Mouse (Mus musculus) liver, embryonic 16.5 days (tissue): ENCODE measurements around the gene Tbc1d20. TPM values are rescaled to one million over a fixed set of nuclear protein-coding genes. Genes with fewer than 3 reads are reported as not detected.
A peak's percentile ranks its signal among the peaks of the same experiment; 100 is the strongest.
"Not testable (repeated sequence)": the region's sequence is repeated elsewhere in the genome, so short reads cannot be mapped to it uniquely, and the experiment has no call there.

Experiments
- ATAC-seq: fragments of 200-750 bp; cut with Nextera tagmentation; 2 replicates; pipeline ENCODE4 v1.8.0; 2017; ENCODE audit warnings: low read depth, mild to moderate bottlenecking, moderate number of reproducible peaks, moderate library complexity
- H3K27ac ChIP-seq: fragments of 300-500 bp; sonication (generic); 2 replicates; pipeline ENCODE4 v1.5.1; 2014; ENCODE audit warnings: mild to moderate bottlenecking, low read length
- H3K27me3 ChIP-seq: fragments of 300-500 bp; sonication (generic); 2 replicates; pipeline ENCODE4 v1.6.1; 2014; ENCODE audit warnings: low read depth, low read length, mixed read lengths; ENCODE audit not compliant: control insufficient read depth, insufficient read depth
- H3K36me3 ChIP-seq: fragments of 300-500 bp; sonication (generic); 2 replicates; pipeline ENCODE4 v1.6.1; 2014; ENCODE audit warnings: mild to moderate bottlenecking; ENCODE audit not compliant: control insufficient read depth, insufficient read depth
- H3K4me1 ChIP-seq: fragments of 300-500 bp; sonication (generic); 2 replicates; pipeline ENCODE4 v1.6.1; 2014; ENCODE audit warnings: low read depth, low read length, mixed read lengths; ENCODE audit not compliant: control insufficient read depth
- H3K4me2 ChIP-seq: fragments of 300-500 bp; sonication (generic); 2 replicates; pipeline ENCODE4 v1.6.1; 2014; ENCODE audit warnings: low read depth, low read length, mixed read lengths
- H3K4me3 ChIP-seq: fragments of 300-500 bp; sonication (generic); 2 replicates; pipeline ENCODE4 v1.5.1; 2014; ENCODE audit warnings: low read depth, mild to moderate bottlenecking, low read length
- H3K9ac ChIP-seq: fragments of 300-500 bp; sonication (generic); 2 replicates; pipeline ENCODE4 v1.6.1; 2014; ENCODE audit warnings: low read depth, low read length
- H3K9me3 ChIP-seq: fragments of 300-500 bp; sonication (generic); replicated peaks from 2 replicates; pipeline ENCODE4 v1.6.1; 2016; ENCODE audit warnings: low read length; ENCODE audit not compliant: control insufficient read depth
- WGBS: fragments of 180-500 bp; shearing (Covaris S2); extraction: QIAGEN DNeasy Blood & Tissue Kit; methylation state at CpG from one replicate; pipeline ENCODE4 v1.1.7; 2014; ENCODE audit not compliant: insufficient replicate concordance; 5-methylcytosine and 5-hydroxymethylcytosine counted together
- polyA plus RNA-seq: library from polyadenylated mRNA; unstranded; fragments of >200 nt; fragmentation: Nextera tagmentation; extraction: Ambion mirVana; gene quantifications from 2 replicates; pipeline ENCODE4 v1.2.1, GENCODE M21; 2015

The Tbc1d20 gene
- 11.3 and 11.7 TPM in 2 replicates for polyA plus RNA-seq

DNA sequence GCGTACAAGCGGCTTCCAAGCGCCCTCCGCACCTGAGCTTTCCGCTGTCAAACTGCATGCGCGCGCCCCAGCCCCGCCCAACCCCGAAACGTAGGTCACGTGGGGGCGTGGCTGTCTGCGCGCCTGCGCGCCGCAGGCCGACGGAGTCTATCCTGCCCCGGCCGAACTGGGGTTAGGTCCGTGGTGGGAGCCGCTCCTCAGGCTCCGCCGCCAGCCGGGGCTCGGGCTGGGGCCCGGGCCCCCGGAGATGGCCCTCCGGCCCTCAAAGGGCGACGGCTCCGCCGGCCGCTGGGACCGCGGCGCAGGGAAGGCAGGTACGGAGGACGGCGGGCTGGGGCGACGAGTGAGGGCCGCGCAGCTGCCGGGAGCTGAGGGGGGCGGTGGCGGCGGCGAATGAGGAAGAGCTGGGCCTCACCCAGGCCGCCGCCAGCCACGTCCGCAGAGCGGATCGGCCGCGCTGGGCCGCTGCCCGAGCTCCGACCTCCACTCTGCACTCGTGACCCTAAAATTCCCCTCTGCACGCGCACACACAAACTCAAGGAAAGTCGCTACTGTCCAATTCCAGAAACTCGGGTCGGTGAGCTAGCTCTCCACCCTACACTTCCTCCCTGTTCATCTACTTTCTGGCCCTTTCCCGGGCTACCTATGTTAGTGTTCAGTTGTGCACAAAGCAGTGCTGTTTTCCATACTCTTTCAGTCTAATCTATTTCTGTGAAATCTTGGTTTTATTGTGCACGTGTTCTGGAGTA, at the start of gene Tbc1d20:
Tbc1d20 (plus strand) TSS at position 102 of the 749 bp plus-strand sequence.
- peaks cover 14% of the 10 kb centered on the region for H3K4me1 ChIP-seq
- under 1% methylated on average over 64 of the region's 70 CpGs for WGBS
- H3K27me3 ChIP-seq: no peaks in the 10 kb centered on the region
- no peaks in the 10 kb centered on the region for H3K9me3 ChIP-seq
- ATAC-seq: peak; percentile 98
- peak within 1 kb of the TSS; percentile 91 for H3K4me3 ChIP-seq
- H3K9ac ChIP-seq: peak within 1 kb of the TSS; percentile 94
- H3K4me2 ChIP-seq: peak within 1 kb of the TSS; percentile 88
- H3K36me3 ChIP-seq: no peaks in the 10 kb centered on the region
- peak within 1 kb of the TSS; percentile 88 for H3K27ac ChIP-seq

DNA sequence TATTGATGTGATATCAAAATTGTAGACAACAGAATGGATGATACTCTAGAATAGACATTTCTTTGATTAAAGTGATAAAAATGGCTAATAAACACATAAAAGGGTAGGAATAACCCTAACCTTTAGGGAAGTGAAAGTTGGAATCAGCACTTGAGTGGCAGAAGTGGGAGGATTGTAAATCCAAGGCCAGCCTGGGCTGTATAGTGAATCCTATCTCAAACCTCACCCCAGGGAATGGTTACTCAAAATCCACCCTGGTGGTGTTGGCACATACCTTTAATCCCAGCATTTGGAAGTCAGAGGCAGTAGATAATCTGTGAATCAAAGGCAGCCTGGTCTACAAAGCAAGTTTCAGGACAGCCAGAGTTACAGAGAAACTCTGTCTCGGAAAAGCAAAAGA, 46.4 kb upstream of the Tbc1d20 start:
- 87% methylated on average over 1 of the region's 1 CpGs for WGBS
- no peaks in the 10 kb centered on the region; the same call in 1 of the 2 replicates for H3K4me1 ChIP-seq
- no peak for ATAC-seq
- H3K36me3 ChIP-seq: peaks cover 6% of the 10 kb centered on the region
- no peak overlapping the region for H3K4me2 ChIP-seq
- no peak overlapping the region for H3K4me3 ChIP-seq
- no peaks in the 10 kb centered on the region for H3K27me3 ChIP-seq
- H3K9me3 ChIP-seq: no peaks in the 10 kb centered on the region
- no peak overlapping the region for H3K27ac ChIP-seq
- no peak overlapping the region for H3K9ac ChIP-seq

DNA sequence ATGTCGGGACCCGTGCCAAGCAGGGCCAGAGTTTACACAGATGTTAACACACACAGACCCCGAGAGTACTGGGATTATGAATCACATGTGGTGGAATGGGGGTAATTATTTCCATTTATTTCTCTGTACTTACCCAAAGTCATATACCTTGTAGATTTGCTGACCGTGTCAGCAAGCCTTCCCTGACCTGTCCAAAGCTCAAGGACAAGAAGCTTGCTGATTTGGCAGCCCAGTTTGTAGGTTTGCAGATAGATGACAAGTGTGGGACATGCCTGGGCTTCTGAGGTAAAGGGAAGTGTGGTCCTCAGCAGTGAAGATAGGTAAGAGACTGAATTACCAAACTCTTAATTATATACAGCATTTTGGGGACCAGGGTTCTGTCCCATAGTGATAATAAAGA, 43.1 kb upstream of the Tbc1d20 start:
- peaks cover 21% of the 10 kb centered on the region for H3K36me3 ChIP-seq
- H3K4me2 ChIP-seq: no peak overlapping the region
- H3K4me3 ChIP-seq: no peak overlapping the region
- ATAC-seq: no peak
- H3K4me1 ChIP-seq: no peaks in the 10 kb centered on the region; the same call in 1 of the 2 replicates
- H3K9me3 ChIP-seq: no peaks in the 10 kb centered on the region
- H3K9ac ChIP-seq: no peak overlapping the region
- no peaks in the 10 kb centered on the region for H3K27me3 ChIP-seq
- H3K27ac ChIP-seq: no peak overlapping the region
- 61% methylated on average over 2 of the region's 4 CpGs for WGBS

DNA sequence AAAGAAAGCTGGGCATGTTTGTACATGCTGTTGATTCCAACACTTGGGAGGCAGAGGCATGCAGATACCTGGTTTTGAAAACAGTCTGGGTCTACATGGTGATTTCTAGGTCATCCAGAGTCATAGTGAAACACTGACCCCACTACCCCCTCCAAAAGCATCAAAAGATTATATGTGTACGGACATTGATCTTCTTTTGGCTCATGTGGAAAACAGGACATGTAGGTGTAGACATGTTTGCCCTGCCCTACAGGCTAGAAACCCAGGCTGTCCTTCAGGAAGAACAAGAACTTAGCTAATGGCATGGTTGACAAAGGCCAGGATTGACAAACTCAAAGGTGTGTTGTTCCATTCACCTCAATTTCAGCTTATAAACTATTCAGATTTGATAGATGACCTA, 33.9 kb upstream of the Tbc1d20 start:
- ATAC-seq: no peak
- no peak overlapping the region for H3K4me3 ChIP-seq
- no peak overlapping the region for H3K4me2 ChIP-seq
- H3K9me3 ChIP-seq: no peaks in the 10 kb centered on the region
- H3K9ac ChIP-seq: no peak overlapping the region
- peaks cover 43% of the 10 kb centered on the region for H3K36me3 ChIP-seq
- 90% methylated on average over 1 of the region's 1 CpGs for WGBS
- H3K27ac ChIP-seq: no peak overlapping the region
- H3K4me1 ChIP-seq: no peaks in the 10 kb centered on the region
- H3K27me3 ChIP-seq: no peaks in the 10 kb centered on the region

DNA sequence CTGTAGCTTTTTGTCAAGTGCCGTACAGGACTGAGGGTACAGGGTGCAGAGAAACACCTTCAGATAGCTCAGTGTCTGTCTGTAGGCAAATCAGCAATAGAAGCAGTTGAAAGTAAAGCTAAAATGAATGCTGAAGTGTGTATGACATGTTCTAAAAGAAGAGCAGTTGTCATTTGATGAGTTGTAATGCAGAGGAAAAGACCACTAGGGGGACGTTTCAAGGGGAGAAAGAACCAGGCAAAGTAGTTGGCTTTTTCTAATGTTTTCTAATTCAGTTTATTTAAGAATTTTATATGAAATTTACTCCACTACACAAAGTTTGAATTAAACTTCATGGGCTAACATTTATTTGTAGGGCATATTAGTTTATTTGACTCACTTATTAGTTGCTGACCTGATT, 20.0 kb upstream of the Tbc1d20 start:
- H3K36me3 ChIP-seq: peaks cover 38% of the 10 kb centered on the region
- no peak overlapping the region for H3K27ac ChIP-seq
- no peak for ATAC-seq
- no peaks in the 10 kb centered on the region for H3K27me3 ChIP-seq
- H3K9me3 ChIP-seq: no peaks in the 10 kb centered on the region
- H3K4me3 ChIP-seq: no peak overlapping the region
- WGBS: 65% methylated on average over 2 of the region's 2 CpGs
- no peak overlapping the region for H3K9ac ChIP-seq
- H3K4me2 ChIP-seq: no peak overlapping the region
- H3K4me1 ChIP-seq: no peaks in the 10 kb centered on the region

DNA sequence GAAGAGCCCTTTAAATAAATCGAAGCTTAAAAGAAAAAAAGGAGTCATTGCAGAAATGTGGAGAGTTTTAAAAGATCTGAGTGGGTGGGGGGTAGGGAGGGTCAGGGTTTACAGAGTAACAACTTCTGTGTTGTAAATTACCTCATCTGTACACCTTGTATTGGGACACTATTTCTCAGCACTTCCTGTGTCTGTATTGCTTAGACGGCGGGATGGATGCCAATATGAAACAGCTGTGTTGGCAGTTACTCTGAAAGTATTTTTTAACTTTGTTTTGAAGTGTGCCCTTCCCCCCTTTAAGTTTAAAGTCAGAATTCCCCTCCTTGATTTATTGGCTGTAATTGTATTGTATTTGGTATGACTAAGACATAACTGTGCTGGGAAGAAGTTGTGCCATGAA, 12.2 kb upstream of the Tbc1d20 start:
- WGBS: 86% methylated on average over 3 of the region's 3 CpGs
- H3K27ac ChIP-seq: no peak overlapping the region
- no peaks in the 10 kb centered on the region for H3K4me1 ChIP-seq
- H3K9ac ChIP-seq: no peak overlapping the region
- no peak for ATAC-seq
- H3K4me2 ChIP-seq: no peak overlapping the region
- no peak overlapping the region for H3K4me3 ChIP-seq
- H3K9me3 ChIP-seq: no peaks in the 10 kb centered on the region
- no peaks in the 10 kb centered on the region for H3K27me3 ChIP-seq
- H3K36me3 ChIP-seq: peaks cover 19% of the 10 kb centered on the region

DNA sequence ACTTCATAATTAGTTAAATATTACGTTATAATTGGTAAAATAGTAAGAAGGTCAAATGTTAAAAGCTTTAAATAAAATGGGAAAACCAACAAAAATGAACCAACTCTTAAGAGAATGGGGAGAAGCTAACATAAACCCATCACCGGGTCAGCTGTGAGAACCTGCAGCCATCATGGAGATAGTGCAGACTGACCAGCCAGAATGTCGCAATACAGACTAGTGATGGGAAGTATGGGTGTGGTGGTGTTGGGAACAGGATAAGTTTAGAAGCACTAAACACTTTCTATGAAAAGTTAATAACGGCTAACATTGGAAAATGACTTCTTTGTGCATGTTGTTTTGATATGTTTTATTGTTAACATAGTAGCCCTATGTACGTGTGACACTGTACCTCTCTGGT, 6.1 kb upstream of the Tbc1d20 start:
- no peak for ATAC-seq
- no peak overlapping the region for H3K9ac ChIP-seq
- 75% methylated on average over 5 of the region's 5 CpGs for WGBS
- peaks cover 11% of the 10 kb centered on the region for H3K36me3 ChIP-seq
- H3K4me1 ChIP-seq: no peaks in the 10 kb centered on the region
- H3K27me3 ChIP-seq: no peaks in the 10 kb centered on the region
- no peak overlapping the region for H3K4me2 ChIP-seq
- no peaks in the 10 kb centered on the region for H3K9me3 ChIP-seq
- no peak overlapping the region for H3K4me3 ChIP-seq
- no peak overlapping the region for H3K27ac ChIP-seq

DNA sequence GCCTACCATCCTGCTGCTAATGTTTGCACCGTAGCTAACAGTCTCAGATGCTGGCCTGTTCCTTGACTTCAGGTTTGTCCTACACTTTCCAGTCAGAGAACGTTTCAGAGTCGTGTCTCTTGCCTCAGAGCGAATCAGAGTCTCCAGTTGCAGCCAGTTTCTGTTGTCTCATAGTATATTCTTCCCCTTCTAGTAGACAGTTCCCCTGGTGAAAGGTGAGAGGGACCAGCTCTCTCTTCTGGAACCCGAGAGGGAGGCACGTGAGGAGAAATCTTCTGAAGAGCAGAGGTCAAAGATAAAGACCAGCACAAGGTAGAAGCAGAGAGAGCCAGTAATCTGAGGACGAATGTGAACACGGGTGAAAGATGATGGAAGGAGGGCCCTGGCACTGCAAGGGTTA, 5.6 kb upstream of the Tbc1d20 start:
- Histone ChIP-seq H3K9ac (no peak overlapping the region), H3K4me1 (peaks cover under 1% of the 10 kb centered on the region), H3K9me3 (no peaks in the 10 kb centered on the region), H3K27ac (no peak overlapping the region), H3K4me3 (no peak overlapping the region), H3K36me3 (peaks cover 9% of the 10 kb centered on the region), H3K27me3 (no peaks in the 10 kb centered on the region), H3K4me2 (no peak overlapping the region)
- ATAC-seq: no peak
- WGBS: 71% methylated on average over 8 of the region's 8 CpGs

DNA sequence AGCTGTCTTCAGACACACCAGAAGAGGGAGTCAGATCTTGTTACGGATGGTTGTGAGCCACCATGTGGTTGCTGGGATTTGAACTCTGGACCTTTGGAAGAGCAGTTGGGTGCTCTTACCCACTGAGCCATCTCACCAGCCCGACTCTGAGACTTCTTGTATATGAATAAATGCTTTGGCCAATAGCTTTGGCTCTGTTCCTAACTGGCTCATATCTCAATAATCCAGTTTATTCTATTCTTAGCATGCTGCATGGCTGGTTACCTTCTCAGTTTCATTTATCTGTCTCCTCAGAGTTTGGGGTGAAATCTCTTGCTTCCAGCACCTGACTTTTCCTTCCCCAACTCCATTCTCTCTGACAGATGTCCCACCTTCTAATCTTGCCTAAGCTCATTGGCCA, 4.0 kb upstream of the Tbc1d20 start:
- not testable (repeated sequence) for H3K36me3 ChIP-seq, H3K9me3 ChIP-seq, H3K9ac ChIP-seq, H3K4me2 ChIP-seq, H3K27me3 ChIP-seq, H3K27ac ChIP-seq, ATAC-seq, H3K4me3 ChIP-seq, H3K4me1 ChIP-seq
- 62% methylated on average over 1 of the region's 2 CpGs for WGBS
